Mouse (Mus musculus): ENCODE data around the gene Gpr89. TPM values are rescaled to one million over a fixed set of nuclear protein-coding genes. Genes with fewer than 3 reads are reported as not detected.

Gpr89 gene
- total and polyA plus RNA-seq, 2 experiments, result 18.7 to 26.5 TPM

- H3K36me3 ChIP-seq (ENCODE audit: control insufficient read depth, insufficient read depth, low read length), result peaks cover 24% of the 10 kb centered on the region; the same call in 1 of the 2 replicates
- WGBS, result 97% methylated on average over 7 of the region's 7 CpGs
- H3K79me2 ChIP-seq (ENCODE audit: control insufficient read depth, insufficient read depth, low read length), result no peaks in the 10 kb centered on the region
- DNase-seq (ENCODE audit: extremely low read depth, low read depth, low spot score), result no peak
- TF ChIP-seq POLR2A (IDR thresholded peaks at IDR 0.05; ENCODE audit: extremely low read depth, insufficient read depth, low read length), result no peak
- TF ChIP-seq CTCF (IDR thresholded peaks at IDR 0.05; ENCODE audit: low read depth, low read length), result no peak
- no peak overlapping the region for H3K27ac ChIP-seq (replicated peaks; ENCODE audit: insufficient read depth, low read depth, low read length)
- H3K4me1 ChIP-seq (ENCODE audit: control insufficient read depth, insufficient read depth, low read length), result no peaks in the 10 kb centered on the region
- no peak overlapping the region for H3K4me3 ChIP-seq (ENCODE audit: insufficient read depth, low read depth, low read length)
- no peak overlapping the region for H3K9ac ChIP-seq (ENCODE audit: low read depth, low read length)
- no peaks in the 10 kb centered on the region for H3K27me3 ChIP-seq (ENCODE audit: control insufficient read depth, insufficient read depth, low read length)
Measured at GRCm38 (mm10) chr3:96869091-96869490, 36.1 kb downstream of the Gpr89 start.

GRCm38 (mm10) chr3:96868566-96868965 lies 36.6 kb downstream of the Gpr89 start:
- no peak for TF ChIP-seq CTCF (IDR thresholded peaks at IDR 0.05; ENCODE audit: low read depth, low read length)
- TF ChIP-seq POLR2A (IDR thresholded peaks at IDR 0.05; ENCODE audit: extremely low read depth, insufficient read depth, low read length), result no peak
- no peaks in the 10 kb centered on the region for H3K27me3 ChIP-seq (ENCODE audit: control insufficient read depth, insufficient read depth, low read length)
- H3K9ac ChIP-seq (ENCODE audit: low read depth, low read length), result no peak overlapping the region
- H3K27ac ChIP-seq (replicated peaks; ENCODE audit: insufficient read depth, low read depth, low read length), result no peak overlapping the region
- no peaks in the 10 kb centered on the region for H3K79me2 ChIP-seq (ENCODE audit: control insufficient read depth, insufficient read depth, low read length)
- no peaks in the 10 kb centered on the region for H3K4me1 ChIP-seq (ENCODE audit: control insufficient read depth, insufficient read depth, low read length)
- no peak overlapping the region for H3K4me3 ChIP-seq (ENCODE audit: insufficient read depth, low read depth, low read length)
- WGBS, result 94% methylated on average over 8 of the region's 8 CpGs
- H3K36me3 ChIP-seq (ENCODE audit: control insufficient read depth, insufficient read depth, low read length), result peaks cover 24% of the 10 kb centered on the region; the same call in 1 of the 2 replicates
- no peak for DNase-seq (ENCODE audit: extremely low read depth, low read depth, low spot score)

GRCm38 (mm10) chr3:96867863-96868262 lies 37.3 kb downstream of the Gpr89 start:
- no peaks in the 10 kb centered on the region for H3K79me2 ChIP-seq (ENCODE audit: control insufficient read depth, insufficient read depth, low read length)
- H3K4me3 ChIP-seq (ENCODE audit: insufficient read depth, low read depth, low read length), result no peak overlapping the region
- no peaks in the 10 kb centered on the region for H3K4me1 ChIP-seq (ENCODE audit: control insufficient read depth, insufficient read depth, low read length)
- WGBS, result 86% methylated on average over 3 of the region's 3 CpGs
- H3K27ac ChIP-seq (replicated peaks; ENCODE audit: insufficient read depth, low read depth, low read length), result no peak overlapping the region
- H3K36me3 ChIP-seq (ENCODE audit: control insufficient read depth, insufficient read depth, low read length), result peaks cover 21% of the 10 kb centered on the region; the same call in 1 of the 2 replicates
- no peak overlapping the region for H3K9ac ChIP-seq (ENCODE audit: low read depth, low read length)
- no peaks in the 10 kb centered on the region for H3K27me3 ChIP-seq (ENCODE audit: control insufficient read depth, insufficient read depth, low read length)
- DNase-seq (ENCODE audit: extremely low read depth, low read depth, low spot score), result no peak
- TF ChIP-seq CTCF (IDR thresholded peaks at IDR 0.05; ENCODE audit: low read depth, low read length) (no peak), POLR2A (IDR thresholded peaks at IDR 0.05; ENCODE audit: extremely low read depth, insufficient read depth, low read length) (no peak)

GRCm38 (mm10) chr3:96860498-96860897 lies 44.6 kb downstream of the Gpr89 start:
- Histone ChIP-seq H3K4me3 (ENCODE audit: insufficient read depth, low read depth, low read length) (no peak overlapping the region), H3K4me1 (ENCODE audit: control insufficient read depth, insufficient read depth, low read length) (no peaks in the 10 kb centered on the region), H3K9ac (ENCODE audit: low read depth, low read length) (no peak overlapping the region), H3K27me3 (ENCODE audit: control insufficient read depth, insufficient read depth, low read length) (no peaks in the 10 kb centered on the region), H3K27ac (replicated peaks; ENCODE audit: insufficient read depth, low read depth, low read length) (no peak overlapping the region), H3K79me2 (ENCODE audit: control insufficient read depth, insufficient read depth, low read length) (no peaks in the 10 kb centered on the region), H3K36me3 (ENCODE audit: control insufficient read depth, insufficient read depth, low read length) (peaks cover 19% of the 10 kb centered on the region)
- no peak for TF ChIP-seq CTCF (IDR thresholded peaks at IDR 0.05; ENCODE audit: low read depth, low read length)
- TF ChIP-seq POLR2A (IDR thresholded peaks at IDR 0.05; ENCODE audit: extremely low read depth, insufficient read depth, low read length), result no peak
- WGBS, result 96% methylated on average over 5 of the region's 5 CpGs
- no peak for DNase-seq (ENCODE audit: extremely low read depth, low read depth, low spot score)

GRCm38 (mm10) chr3:96855833-96856232 lies 49.3 kb downstream of the Gpr89 start:
- Histone ChIP-seq H3K4me1 (ENCODE audit: control insufficient read depth, insufficient read depth, low read length) (no peaks in the 10 kb centered on the region), H3K9ac (ENCODE audit: low read depth, low read length) (no peak overlapping the region), H3K79me2 (ENCODE audit: control insufficient read depth, insufficient read depth, low read length) (no peaks in the 10 kb centered on the region), H3K4me3 (ENCODE audit: insufficient read depth, low read depth, low read length) (no peak overlapping the region), H3K27ac (replicated peaks; ENCODE audit: insufficient read depth, low read depth, low read length) (no peak overlapping the region), H3K27me3 (ENCODE audit: control insufficient read depth, insufficient read depth, low read length) (no peaks in the 10 kb centered on the region), H3K36me3 (ENCODE audit: control insufficient read depth, insufficient read depth, low read length) (peaks cover 30% of the 10 kb centered on the region)
- TF ChIP-seq POLR2A (IDR thresholded peaks at IDR 0.05; ENCODE audit: extremely low read depth, insufficient read depth, low read length) (no peak), CTCF (IDR thresholded peaks at IDR 0.05; ENCODE audit: low read depth, low read length) (no peak)
- WGBS, result 86% methylated on average over 3 of the region's 3 CpGs
- DNase-seq (ENCODE audit: extremely low read depth, low read depth, low spot score), result no peak

GRCm38 (mm10) chr3:96854376-96854775 lies 50.8 kb downstream of the Gpr89 start:
- WGBS, result 92% methylated on average over 4 of the region's 4 CpGs
- Histone ChIP-seq H3K4me3 (ENCODE audit: insufficient read depth, low read depth, low read length) (no peak overlapping the region), H3K36me3 (ENCODE audit: control insufficient read depth, insufficient read depth, low read length) (peaks cover 30% of the 10 kb centered on the region), H3K27me3 (ENCODE audit: control insufficient read depth, insufficient read depth, low read length) (no peaks in the 10 kb centered on the region), H3K79me2 (ENCODE audit: control insufficient read depth, insufficient read depth, low read length) (no peaks in the 10 kb centered on the region), H3K4me1 (ENCODE audit: control insufficient read depth, insufficient read depth, low read length) (no peaks in the 10 kb centered on the region), H3K27ac (replicated peaks; ENCODE audit: insufficient read depth, low read depth, low read length) (no peak overlapping the region), H3K9ac (ENCODE audit: low read depth, low read length) (no peak overlapping the region)
- DNase-seq (ENCODE audit: extremely low read depth, low read depth, low spot score), result no peak
- no peak for TF ChIP-seq POLR2A (IDR thresholded peaks at IDR 0.05; ENCODE audit: extremely low read depth, insufficient read depth, low read length)
- no peak for TF ChIP-seq CTCF (IDR thresholded peaks at IDR 0.05; ENCODE audit: low read depth, low read length)
